Mouse (Mus musculus) heart, postnatal 0 days (tissue): ENCODE results near the gene Dgat2. TPM values are rescaled to one million over a fixed set of nuclear protein-coding genes. Genes with fewer than 3 reads are reported as not detected.

Experiments used
- ATAC-seq: fragments of 200-750 bp; cut with Nextera tagmentation; 2 replicates; pipeline ENCODE4 v1.8.0; 2017; ENCODE audit warnings: low read depth, moderate number of reproducible peaks, moderate library complexity; ENCODE audit not compliant: insufficient read depth
- DNase-seq: peaks from one replicate; pipeline ENCODE4 v3.0.0-alpha.2; 2016; ENCODE audit warnings: low spot score
- H3K27ac ChIP-seq: fragments of 300-500 bp; sonication (generic); 2 replicates; pipeline ENCODE4 v1.5.1; 2014; ENCODE audit warnings: low read depth, mild to moderate bottlenecking
- H3K27me3 ChIP-seq: fragments of 300-500 bp; sonication (generic); 2 replicates; pipeline ENCODE4 v1.6.1; 2014; ENCODE audit warnings: low read length, mixed read lengths; ENCODE audit not compliant: control insufficient read depth, insufficient read depth
- H3K36me3 ChIP-seq: fragments of 300-500 bp; sonication (generic); replicated peaks from 2 replicates; pipeline ENCODE4 v1.6.1; 2014; ENCODE audit warnings: low read length, mixed read lengths; ENCODE audit not compliant: control insufficient read depth, insufficient read depth
- H3K4me1 ChIP-seq: fragments of 300-500 bp; sonication (generic); 2 replicates; pipeline ENCODE4 v1.6.1; 2014; ENCODE audit warnings: antibody characterized with exemption; ENCODE audit not compliant: control insufficient read depth, insufficient read depth
- H3K4me2 ChIP-seq: fragments of 300-500 bp; sonication (generic); 2 replicates; pipeline ENCODE4 v1.6.1; 2014; ENCODE audit warnings: low read depth, mild to moderate bottlenecking, low read length, moderate library complexity
- H3K4me3 ChIP-seq: fragments of 300-500 bp; sonication (generic); 2 replicates; pipeline ENCODE4 v1.5.1; 2014; ENCODE audit warnings: low read depth, low read length
- H3K9ac ChIP-seq: fragments of 300-500 bp; sonication (generic); replicated peaks from 2 replicates; pipeline ENCODE4 v1.6.1; 2014; ENCODE audit warnings: low read depth, low read length, mixed read lengths
- H3K9me3 ChIP-seq: fragments of 300-500 bp; sonication (generic); replicated peaks from 2 replicates; pipeline ENCODE4 v1.6.1; 2016; ENCODE audit warnings: low read length; ENCODE audit not compliant: control insufficient read depth
- CTCF ChIP-seq: IDR thresholded peaks from 2 replicates; pipeline ENCODE4 v1.5.1; 2016; ENCODE audit warnings: antibody characterized with exemption, control low read depth, low read depth
- EP300 ChIP-seq: IDR thresholded peaks from 2 replicates; pipeline ENCODE4 v1.6.1; 2016; ENCODE audit warnings: antibody characterized with exemption, low read depth
- WGBS: fragments of 180-500 bp; shearing (Covaris S2); extraction: QIAGEN DNeasy Blood & Tissue Kit; methylation state at CpG from one replicate; pipeline ENCODE4 v1.1.7; 2014; 5-methylcytosine and 5-hydroxymethylcytosine counted together
- polyA plus RNA-seq: library from polyadenylated mRNA; unstranded; fragments of >200 nt; fragmentation: Nextera tagmentation; extraction: Ambion mirVana; gene quantifications from 2 replicates; pipeline ENCODE4 v1.2.1, GENCODE M21; 2015
- total RNA-seq: library from RNA; depleted of rRNA; stranded (reverse); fragments of >200 nt; gene quantifications from 2 replicates; pipeline ENCODE4 v1.2.3, GENCODE M21; 2014; ENCODE audit warnings: low replicate concordance; rRNA removed

Dgat2 gene
- total and polyA plus RNA-seq, 2 experiments from 2014 or later = 114 to 115 TPM

DNA sequence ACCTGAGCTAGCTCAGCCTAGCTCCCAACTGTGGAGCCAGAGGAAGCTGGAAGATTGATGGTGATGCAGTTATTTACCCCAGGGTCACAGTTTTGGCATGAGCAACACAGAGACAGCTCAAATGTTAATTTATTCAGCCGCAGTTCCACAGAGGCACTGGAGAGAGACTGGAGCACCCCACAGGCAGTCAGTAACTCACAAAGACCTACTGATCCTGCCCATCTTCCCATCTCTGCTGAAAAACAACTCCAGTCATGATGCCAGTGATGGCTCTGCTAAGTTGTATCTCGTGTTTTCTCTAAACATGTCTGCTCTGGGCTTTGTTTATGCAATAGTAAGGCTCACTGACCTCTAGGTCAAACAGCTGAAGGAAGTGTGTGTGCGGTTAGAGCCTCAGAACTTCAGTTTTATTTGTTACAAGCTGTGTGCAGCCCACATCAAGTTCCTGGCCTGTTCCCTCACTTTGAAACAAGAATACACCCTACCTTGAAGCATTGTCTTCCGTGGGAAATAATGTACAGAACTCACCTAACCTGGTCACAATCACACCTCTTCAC, 75.7 kb downstream of the Dgat2 start:
- 64% methylated on average over 4 of the region's 4 CpGs for WGBS
- no peak for TF ChIP-seq EP300
- no peak for TF ChIP-seq CTCF
- Histone ChIP-seq H3K9me3 (no peaks in the 10 kb centered on the region), H3K9ac (no peak overlapping the region), H3K4me3 (no peak overlapping the region), H3K36me3 (no peaks in the 10 kb centered on the region), H3K27ac (no peak overlapping the region), H3K4me2 (no peak overlapping the region), H3K4me1 (peaks cover 5% of the 10 kb centered on the region; the same call in 1 of the 2 replicates), H3K27me3 (no peaks in the 10 kb centered on the region)
- ATAC-seq (no peak), DNase-seq (no peak)

Other genes starting within 250 kb of the Dgat2 start
- gene Uvrag, start 41.6 kb downstream of the Dgat2 start, total RNA-seq = 37.2 and 38.1 TPM in 2 replicates
- 11.1 and 11.8 TPM in 2 replicates for gene Uvrag, start 41.6 kb downstream of the Dgat2 start, polyA plus RNA-seq
- not detected in 2 replicates for gene Mogat2, start 55.9 kb upstream of the Dgat2 start, total RNA-seq
- 0.25 and 0.40 TPM in 2 replicates for gene Mogat2, start 55.9 kb upstream of the Dgat2 start, polyA plus RNA-seq
- gene Map6, start 84.7 kb upstream of the Dgat2 start, total RNA-seq = 1.5 and 3.7 TPM in 2 replicates
- 1.8 and 2.5 TPM in 2 replicates for gene Map6, start 84.7 kb upstream of the Dgat2 start, polyA plus RNA-seq
- gene Serpinh1, start 170.5 kb upstream of the Dgat2 start, total RNA-seq = 811 and 864 TPM in 2 replicates
- gene Serpinh1, start 170.5 kb upstream of the Dgat2 start, polyA plus RNA-seq = 522 and 571 TPM in 2 replicates
- gene Gdpd5, start 198.7 kb upstream of the Dgat2 start, total RNA-seq = 35.9 and 47.8 TPM in 2 replicates
- 24.4 and 28.9 TPM in 2 replicates for gene Gdpd5, start 198.7 kb upstream of the Dgat2 start, polyA plus RNA-seq